Mouse (Mus musculus) limb, embryonic 11.5 days (tissue): ENCODE data around the gene Polm. TPM values are rescaled to one million over a fixed set of nuclear protein-coding genes. Genes with fewer than 3 reads are reported as not detected.

Experiments used
- ATAC-seq: fragments of 200-750 bp; cut with Nextera tagmentation; 2 replicates; pipeline ENCODE4 v1.8.0; 2017; ENCODE audit warnings: low read depth; ENCODE audit not compliant: insufficient number of reproducible peaks, low FRiP score, low TSS enrichment
- DNase-seq: peaks from one replicate; pipeline ENCODE4 v3.0.0-alpha.2; 2015; ENCODE audit warnings: low spot score
- H3K27ac ChIP-seq: fragments of 300-500 bp; sonication (generic); replicated peaks from 2 replicates; pipeline ENCODE4 v1.5.1; 2014; ENCODE audit warnings: low read depth, mild to moderate bottlenecking, low read length
- H3K27me3 ChIP-seq: fragments of 300-500 bp; sonication (generic); 2 replicates; pipeline ENCODE4 v1.6.1; 2014; ENCODE audit warnings: mild to moderate bottlenecking, low read length, mixed read lengths; ENCODE audit not compliant: control insufficient read depth, insufficient read depth
- H3K36me3 ChIP-seq: fragments of 300-500 bp; sonication (generic); 2 replicates; pipeline ENCODE4 v1.6.1; 2014; ENCODE audit warnings: mild to moderate bottlenecking, low read length, moderate library complexity, mixed read lengths; ENCODE audit not compliant: control insufficient read depth, insufficient read depth
- H3K4me1 ChIP-seq: fragments of 300-500 bp; sonication (generic); 2 replicates; pipeline ENCODE4 v1.6.1; 2014; ENCODE audit warnings: low read length, mixed read lengths; ENCODE audit not compliant: control insufficient read depth, insufficient read depth
- H3K4me2 ChIP-seq: fragments of 300-500 bp; sonication (generic); 2 replicates; pipeline ENCODE4 v1.6.1; 2014; ENCODE audit warnings: low read depth, mild to moderate bottlenecking, moderate library complexity; ENCODE audit not compliant: severe bottlenecking
- H3K4me3 ChIP-seq: fragments of 300-500 bp; sonication (generic); 2 replicates; pipeline ENCODE4 v1.5.1; 2014; ENCODE audit warnings: low read depth, low read length
- H3K9ac ChIP-seq: fragments of 300-500 bp; sonication (generic); 2 replicates; pipeline ENCODE4 v1.6.1; 2014; ENCODE audit warnings: mild to moderate bottlenecking, low read length
- H3K9me3 ChIP-seq: fragments of 300-500 bp; sonication (generic); 2 replicates; pipeline ENCODE4 v1.6.1; 2016; ENCODE audit warnings: low read length; ENCODE audit not compliant: control insufficient read depth
- WGBS: fragments of 180-500 bp; shearing (Covaris S2); extraction: QIAGEN DNeasy Blood & Tissue Kit; methylation state at CpG from one replicate; pipeline ENCODE4 v1.1.7; 2014; 5-methylcytosine and 5-hydroxymethylcytosine counted together
- polyA plus RNA-seq: library from polyadenylated mRNA; unstranded; fragments of >200 nt; fragmentation: Nextera tagmentation; extraction: Ambion mirVana; gene quantifications from 2 replicates; pipeline ENCODE4 v1.2.1, GENCODE M21; 2014

The Polm gene
- polyA plus RNA-seq, 1 experiment from 2014 or later = 6.6 TPM

GRCm38 (mm10) chr11:5787671-5788055, 50.2 kb downstream of the Polm start:
- Histone ChIP-seq H3K27ac (peak overlapping the region; percentile 77), H3K4me2 (peak overlapping the region; percentile 80), H3K9ac (peak overlapping the region; percentile 81), H3K4me1 (peaks cover 3% of the 10 kb centered on the region; the same call in 1 of the 2 replicates), H3K4me3 (peak overlapping the region; percentile 74), H3K27me3 (no peaks in the 10 kb centered on the region), H3K9me3 (no peaks in the 10 kb centered on the region), H3K36me3 (peaks cover 7% of the 10 kb centered on the region; the same call in 1 of the 2 replicates)
- WGBS = 36% methylated on average over 8 of the region's 8 CpGs
- DNase-seq (no peak), ATAC-seq (no peak)

GRCm38 (mm10) chr11:5785732-5786131, 52.1 kb downstream of the Polm start:
- Histone ChIP-seq H3K36me3 (no peaks in the 10 kb centered on the region; the same call in 1 of the 2 replicates), H3K27ac (no peak overlapping the region), H3K4me2 (no peak overlapping the region), H3K4me3 (no peak overlapping the region), H3K9me3 (no peaks in the 10 kb centered on the region), H3K4me1 (peaks cover 3% of the 10 kb centered on the region; the same call in 1 of the 2 replicates), H3K9ac (no peak overlapping the region), H3K27me3 (no peaks in the 10 kb centered on the region)
- DNase-seq (no peak), ATAC-seq (no peak)

GRCm38 (mm10) chr11:5782199-5782944, 55.4 kb downstream of the Polm start:
- no peaks in the 10 kb centered on the region for H3K27me3 ChIP-seq
- ATAC-seq = no peak
- no peak overlapping the region for H3K4me2 ChIP-seq
- DNase-seq = no peak
- H3K36me3 ChIP-seq = no peaks in the 10 kb centered on the region
- H3K9ac ChIP-seq = no peak overlapping the region
- no peak overlapping the region for H3K27ac ChIP-seq
- H3K9me3 ChIP-seq = no peaks in the 10 kb centered on the region
- 78% methylated on average over 8 of the region's 8 CpGs for WGBS
- no peaks in the 10 kb centered on the region for H3K4me1 ChIP-seq
- H3K4me3 ChIP-seq = no peak overlapping the region

- H3K36me3 ChIP-seq = no peaks in the 10 kb centered on the region
- H3K9ac ChIP-seq = no peak overlapping the region
- H3K4me3 ChIP-seq = no peak overlapping the region
- 90% methylated on average over 6 of the region's 6 CpGs for WGBS
- DNase-seq (no peak), ATAC-seq (no peak)
- H3K9me3 ChIP-seq = no peaks in the 10 kb centered on the region
- H3K4me2 ChIP-seq = no peak overlapping the region
- no peaks in the 10 kb centered on the region for H3K27me3 ChIP-seq
- H3K27ac ChIP-seq = no peak overlapping the region
- no peaks in the 10 kb centered on the region for H3K4me1 ChIP-seq
Measured at GRCm38 (mm10) chr11:5780035-5780499, 57.7 kb downstream of the Polm start.

- no peaks in the 10 kb centered on the region for H3K4me1 ChIP-seq
- H3K4me3 ChIP-seq = no peak overlapping the region
- H3K9ac ChIP-seq = no peak overlapping the region
- H3K27me3 ChIP-seq = no peaks in the 10 kb centered on the region
- H3K9me3 ChIP-seq = no peaks in the 10 kb centered on the region
- 79% methylated on average over 2 of the region's 2 CpGs for WGBS
- no peak overlapping the region for H3K4me2 ChIP-seq
- ATAC-seq (no peak), DNase-seq (no peak)
- H3K36me3 ChIP-seq = no peaks in the 10 kb centered on the region
- H3K27ac ChIP-seq = no peak overlapping the region
Measured at GRCm38 (mm10) chr11:5778481-5778880, 59.3 kb downstream of the Polm start.

Other genes with a start within 250 kb of the Polm start
- gene Mrps24, start 122.3 kb downstream of the Polm start, polyA plus RNA-seq = 164 and 170 TPM in 2 replicates
- gene Urgcp, start 75.6 kb downstream of the Polm start, polyA plus RNA-seq = 10.2 and 12.8 TPM in 2 replicates
- 120 and 127 TPM in 2 replicates for gene Dbnl, start 49.5 kb downstream of the Polm start, polyA plus RNA-seq
- 14.0 and 16.3 TPM in 2 replicates for gene Pgam2, start 34.3 kb downstream of the Polm start, polyA plus RNA-seq
- 5.3 and 7.2 TPM in 2 replicates for gene Aebp1, start 23.9 kb upstream of the Polm start, polyA plus RNA-seq
- 103 and 111 TPM in 2 replicates for gene Pold2, start 40.3 kb upstream of the Polm start, polyA plus RNA-seq
- gene Myl7, start 60.8 kb upstream of the Polm start, polyA plus RNA-seq = 2.2 and 3.6 TPM in 2 replicates
- 0.41 and 1.6 TPM in 2 replicates for gene Gck, start 112.1 kb upstream of the Polm start, polyA plus RNA-seq
- gene Ykt6, start 117.7 kb upstream of the Polm start, polyA plus RNA-seq = 29.0 and 30.3 TPM in 2 replicates
- gene Camk2b, start 228.3 kb upstream of the Polm start, polyA plus RNA-seq = 0.55 and 0.67 TPM in 2 replicates